Mouse (Mus musculus): ENCODE data around the gene Zcchc7. TPM values are rescaled to one million over a fixed set of nuclear protein-coding genes. Genes with fewer than 3 reads are reported as not detected.

Gene Zcchc7
- polyA plus RNA-seq, 1 experiment from 2014 or later: 25.3 TPM

Small RNA genes within 50 kb of the gene (microRNA-seq; reads per million reads assigned to microRNA genes)
- gene Gm22639: not detected

Other genes with a start within 250 kb of the Zcchc7 start
- gene Pax5, start 45.4 kb upstream of the Zcchc7 start, polyA plus RNA-seq (2015; fragmentation: Nextera tagmentation; extraction: Ambion mirVana): not detected in 2 replicates
- gene Grhpr, start 225.5 kb downstream of the Zcchc7 start, polyA plus RNA-seq (2015; fragmentation: Nextera tagmentation; extraction: Ambion mirVana): 83.5 and 85.2 TPM in 2 replicates